Mouse (Mus musculus) bone marrow, adult 2 months (tissue): Measurements from ENCODE around the gene Tdgf1.

Source experiments
- CTCF ChIP-seq: fragments of 200-500 bp; IDR thresholded peaks from 2 replicates; pipeline ENCODE4 v1.5.1; 2011; ENCODE audit warnings: low read length, control low read depth; ENCODE audit not compliant: control insufficient read depth, insufficient read depth
- POLR2A ChIP-seq: fragments of 200-500 bp; IDR thresholded peaks from 2 replicates; pipeline ENCODE4 v1.6.1; 2011; ENCODE audit warnings: low read depth, mild to moderate bottlenecking, control low read depth, low read length, borderline replicate concordance; ENCODE audit not compliant: control insufficient read depth

- TF ChIP-seq CTCF (no peak), POLR2A (no peak)
These were observed 43.2 kb upstream of the Tdgf1 start for GRCm38 (mm10) chr9:110989141-110989540.
